Mouse (Mus musculus): Measurements from ENCODE around the gene Zyx.

The Zyx gene

DNA sequence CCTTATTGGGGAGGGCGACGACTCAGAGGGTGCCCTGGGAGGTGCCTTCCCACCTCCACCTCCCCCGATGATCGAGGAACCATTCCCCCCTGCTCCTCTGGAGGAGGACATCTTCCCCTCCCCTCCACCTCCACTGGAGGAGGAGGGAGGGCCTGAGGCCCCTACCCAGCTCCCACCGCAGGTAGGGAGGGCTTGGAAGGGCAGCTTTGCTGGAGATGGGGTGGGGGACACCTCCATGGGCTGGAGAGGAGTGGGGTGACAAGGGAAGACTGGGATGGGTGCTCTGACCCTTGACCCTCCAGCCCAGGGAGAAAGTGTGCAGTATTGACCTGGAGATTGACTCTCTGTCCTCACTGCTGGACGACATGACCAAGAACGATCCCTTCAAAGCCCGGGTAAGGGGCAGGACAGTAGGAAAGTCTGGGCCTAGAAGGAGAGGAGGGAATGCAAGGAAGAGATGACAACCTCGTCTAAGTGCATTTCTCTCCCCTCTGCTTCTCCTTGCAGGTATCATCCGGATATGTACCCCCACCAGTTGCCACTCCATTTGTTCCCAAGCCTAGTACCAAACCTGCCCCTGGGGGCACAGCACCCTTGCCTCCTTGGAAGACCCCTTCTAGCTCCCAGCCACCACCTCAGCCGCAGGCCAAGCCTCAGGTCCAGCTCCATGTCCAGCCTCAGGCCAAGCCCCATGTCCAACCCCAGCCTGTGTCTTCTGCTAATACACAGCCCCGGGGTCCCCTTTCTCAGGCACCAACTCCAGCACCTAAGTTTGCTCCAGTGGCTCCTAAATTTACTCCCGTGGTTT, 1.7 kb downstream of the Zyx start:
- no peak for DNase-seq (ENCODE audit: low read depth, low spot score)

DNA sequence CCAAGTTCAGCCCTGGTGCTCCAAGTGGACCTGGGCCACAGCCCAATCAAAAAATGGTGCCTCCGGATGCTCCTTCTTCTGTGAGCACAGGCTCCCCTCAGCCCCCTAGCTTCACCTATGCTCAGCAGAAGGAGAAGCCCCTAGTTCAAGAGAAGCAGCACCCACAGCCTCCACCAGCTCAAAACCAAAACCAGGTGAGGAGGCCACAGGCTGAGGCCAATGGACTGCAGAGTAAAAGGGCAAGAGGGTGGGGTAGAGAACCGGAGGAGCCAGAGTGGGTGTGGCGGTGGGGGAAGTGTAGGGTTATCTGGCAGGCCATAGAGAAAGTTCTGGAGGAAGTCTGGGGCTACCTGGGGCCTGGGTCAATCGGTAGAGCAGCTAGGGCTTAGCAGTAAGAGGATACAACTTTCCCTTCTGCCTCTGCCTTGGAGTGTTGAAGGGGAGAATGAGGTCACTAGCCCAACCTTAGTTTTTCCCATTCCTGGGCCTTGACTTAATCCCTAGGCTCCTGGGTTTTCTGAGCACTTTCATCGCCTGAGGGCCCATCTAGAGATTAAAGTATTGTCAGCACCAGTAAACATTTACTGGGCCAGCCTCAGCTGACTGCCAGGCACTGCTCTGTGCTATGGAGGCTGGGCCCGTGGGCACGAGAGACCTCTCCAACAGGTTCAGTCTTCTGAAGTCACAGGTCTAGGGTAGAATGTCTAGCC, 2.5 kb downstream of the Zyx start:
- no peak for DNase-seq (ENCODE audit: low read depth, low spot score)

DNA sequence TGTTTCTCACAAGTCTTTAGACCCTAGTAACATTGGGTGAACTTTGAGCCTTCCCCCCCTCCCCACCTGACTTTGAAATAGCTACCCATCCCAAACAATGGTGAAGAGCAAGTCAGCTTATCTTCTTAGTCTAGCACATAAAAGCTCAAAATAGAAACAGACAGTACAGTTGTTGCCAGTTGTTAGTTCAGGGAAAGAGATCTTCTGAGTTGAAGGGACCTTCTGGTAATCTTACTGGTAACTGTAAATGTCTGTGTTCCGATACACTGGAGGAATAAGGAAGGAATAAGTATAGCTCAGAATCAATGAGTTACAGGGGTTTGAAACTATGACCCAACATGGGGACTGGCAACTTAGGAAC, 3.0 kb downstream of the Zyx start:
- DNase-seq (ENCODE audit: low read depth, low spot score): no peak

DNA sequence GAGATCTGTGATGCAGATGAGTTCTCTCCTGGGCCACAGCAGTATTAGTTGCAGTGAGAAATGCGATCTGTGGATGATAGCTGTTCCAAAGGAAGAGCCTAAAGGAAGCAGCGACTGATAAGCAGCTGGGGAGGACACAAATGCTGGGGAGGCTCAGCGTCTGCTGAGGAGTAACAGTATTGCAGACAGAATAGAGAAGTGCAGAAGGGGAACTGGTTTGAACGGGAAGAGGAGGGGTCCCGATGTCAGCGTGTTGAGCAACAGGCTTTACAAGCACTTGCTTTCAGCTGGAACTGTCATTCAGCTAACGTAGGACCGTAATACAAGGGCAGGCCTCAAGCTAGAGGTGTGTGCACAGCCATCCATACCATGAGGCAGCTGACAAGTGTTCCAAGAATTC, 3.8 kb downstream of the Zyx start:
- DNase-seq (ENCODE audit: low read depth, low spot score): no peak

DNA sequence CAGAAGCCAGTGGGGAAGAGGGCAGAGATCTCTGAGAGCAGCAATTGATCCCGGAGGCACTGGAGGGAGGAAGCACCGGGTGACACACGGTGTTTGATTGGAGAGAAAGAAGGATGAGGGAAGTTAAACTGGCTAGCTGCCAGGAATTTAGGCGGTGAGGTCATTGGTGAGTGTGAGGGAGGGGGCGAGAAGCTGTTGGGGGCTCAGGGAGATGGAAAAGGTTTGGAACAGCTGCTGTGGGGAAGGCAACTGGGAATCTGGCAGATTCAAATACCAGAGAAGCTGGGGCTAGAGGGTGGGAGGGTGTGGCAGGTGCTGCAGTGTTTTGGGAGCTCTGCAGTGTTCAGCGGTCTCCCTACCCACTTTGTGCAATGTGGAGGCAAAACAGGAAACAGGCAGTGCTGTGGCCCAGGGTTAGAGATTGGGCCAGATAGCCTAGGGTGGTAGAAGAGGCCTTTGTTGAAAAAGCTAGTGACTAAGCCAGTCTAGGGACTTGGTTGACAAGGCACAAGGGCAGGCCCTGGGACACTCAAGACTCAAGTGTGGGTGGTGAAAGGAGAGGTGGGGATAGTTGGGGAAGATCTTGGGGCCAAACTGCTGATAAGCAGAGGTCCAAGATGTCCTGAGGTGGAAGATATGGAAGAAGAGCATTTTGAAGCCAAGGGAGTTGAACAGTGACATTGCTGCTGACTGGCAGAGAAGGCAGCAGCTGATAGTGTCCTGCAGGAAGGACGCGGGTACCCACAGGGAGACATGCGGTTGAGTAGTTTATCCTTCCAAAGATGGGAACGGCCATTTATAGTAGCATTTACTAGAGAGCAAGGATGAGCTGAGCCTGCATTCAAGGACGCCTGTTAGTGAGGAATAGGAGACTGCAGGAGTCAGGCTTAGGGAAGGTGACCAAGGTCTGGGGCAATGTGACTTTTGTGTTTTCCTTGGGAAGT, 4.9 kb downstream of the Zyx start:
- no peak for DNase-seq (ENCODE audit: low read depth, low spot score)

DNA sequence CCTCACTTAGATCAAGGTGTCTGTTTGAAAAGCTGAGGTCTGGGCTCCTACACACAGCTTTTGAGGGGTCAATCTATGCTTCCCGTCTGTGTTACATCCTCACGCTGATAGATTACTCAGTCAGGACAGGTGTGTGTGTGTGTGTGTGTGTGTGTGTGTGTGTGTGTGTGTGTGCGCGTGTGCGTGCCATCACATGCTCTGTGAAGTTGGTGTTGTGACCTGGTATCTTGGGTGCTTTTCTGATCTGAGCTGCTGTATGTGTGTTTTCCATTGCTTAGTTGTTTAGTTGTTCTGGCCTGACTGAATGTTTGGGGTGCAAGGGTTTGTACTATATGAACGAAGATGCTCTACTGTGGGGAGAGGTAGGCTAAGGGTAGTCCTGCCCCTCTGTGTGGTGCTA, 5.9 kb downstream of the Zyx start:
- no peak for DNase-seq (ENCODE audit: low read depth, low spot score)

DNA sequence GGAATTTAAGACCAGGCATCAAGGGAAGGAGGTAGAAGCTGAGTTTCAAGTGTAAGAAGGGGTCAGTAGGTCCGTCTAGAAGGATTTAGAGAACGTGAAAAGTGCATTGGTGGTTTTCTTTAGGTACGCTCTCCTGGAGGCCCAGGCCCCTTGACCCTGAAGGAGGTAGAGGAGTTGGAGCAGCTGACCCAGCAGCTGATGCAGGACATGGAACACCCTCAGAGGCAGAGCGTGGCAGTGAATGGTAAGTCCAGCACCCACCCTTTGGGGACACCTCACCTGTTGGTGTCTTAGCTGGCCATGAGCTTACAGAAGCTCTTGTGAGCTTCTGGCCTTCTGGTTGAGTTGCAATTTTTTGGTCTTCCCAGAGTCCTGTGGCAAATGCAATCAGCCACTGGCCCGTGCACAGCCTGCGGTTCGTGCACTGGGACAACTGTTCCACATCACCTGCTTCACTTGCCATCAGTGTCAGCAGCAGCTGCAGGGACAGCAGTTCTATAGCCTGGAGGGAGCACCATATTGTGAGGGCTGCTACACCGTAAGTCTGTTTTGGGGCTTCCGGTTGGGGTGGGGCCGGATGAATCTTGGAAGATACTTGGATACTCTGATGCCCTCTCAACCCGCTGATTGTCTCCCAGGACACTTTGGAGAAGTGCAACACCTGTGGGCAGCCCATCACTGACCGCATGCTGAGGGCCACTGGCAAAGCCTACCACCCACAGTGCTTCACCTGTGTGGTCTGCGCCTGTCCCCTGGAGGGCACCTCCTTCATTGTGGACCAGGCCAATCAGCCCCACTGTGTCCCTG, 6.6 kb downstream of the Zyx start:
- no peak for DNase-seq (ENCODE audit: low read depth, low spot score)

DNA sequence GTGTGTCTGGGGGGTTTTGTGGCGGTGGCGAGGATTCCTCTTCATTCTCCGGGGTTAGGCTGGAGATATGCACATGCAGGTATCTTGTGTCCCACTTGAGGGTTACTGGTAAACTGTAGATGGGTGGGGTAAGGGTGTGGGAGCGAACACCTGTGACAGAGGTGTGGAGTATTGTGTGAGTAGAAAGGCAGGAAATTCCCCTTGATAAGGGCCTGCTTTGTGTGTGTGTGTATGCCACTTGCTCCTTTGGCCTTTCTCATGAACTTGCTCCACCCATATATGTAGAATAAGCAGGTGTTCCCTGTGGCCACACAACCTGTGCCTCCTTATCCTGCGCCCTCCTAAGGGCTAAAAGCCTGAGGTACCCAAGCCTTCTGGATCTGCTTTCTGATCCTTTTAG, 7.5 kb downstream of the Zyx start:
- no peak for DNase-seq (ENCODE audit: low read depth, low spot score)

DNA sequence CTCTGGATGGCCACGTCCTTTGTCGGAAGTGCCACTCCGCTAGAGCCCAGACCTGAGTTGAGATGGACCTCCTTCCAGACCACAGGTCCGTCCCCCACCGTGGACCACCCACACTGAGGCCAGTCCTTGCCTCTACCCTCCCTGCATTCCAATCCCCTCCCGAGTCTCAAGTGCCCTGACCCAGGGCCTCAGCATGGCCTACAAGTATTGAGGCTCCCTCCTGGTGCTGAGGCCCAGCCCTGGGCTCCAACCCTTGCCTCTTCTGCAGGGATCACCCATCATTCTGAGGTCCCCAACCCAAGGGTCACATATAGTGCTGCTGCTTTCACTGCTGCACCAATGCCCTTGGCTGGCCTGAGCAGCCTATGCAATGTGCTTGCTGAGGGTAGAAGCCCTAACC, 8.5 kb downstream of the Zyx start:
- no peak for DNase-seq (ENCODE audit: low read depth, low spot score)

DNA sequence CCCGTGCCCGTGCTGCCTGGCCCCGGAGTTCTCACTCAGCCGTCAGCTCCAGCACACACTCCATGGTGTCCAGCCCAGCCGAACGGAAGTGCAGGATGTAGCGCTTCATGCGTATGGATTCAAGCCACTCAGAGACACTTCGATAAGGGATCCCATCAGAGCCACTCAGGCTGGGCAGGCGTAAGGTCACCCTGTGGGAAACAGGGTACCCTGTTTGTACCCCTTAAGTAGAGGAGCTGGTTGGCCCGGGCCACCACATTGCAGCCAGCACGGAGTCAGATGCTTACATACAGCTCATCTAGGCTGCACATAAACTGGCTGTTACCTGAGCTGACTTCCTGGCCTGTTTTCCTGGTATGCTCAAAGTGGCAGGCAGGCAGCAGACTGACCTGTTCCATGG, 9.5 kb downstream of the Zyx start:
- no peak for DNase-seq (ENCODE audit: low read depth, low spot score)

DNA sequence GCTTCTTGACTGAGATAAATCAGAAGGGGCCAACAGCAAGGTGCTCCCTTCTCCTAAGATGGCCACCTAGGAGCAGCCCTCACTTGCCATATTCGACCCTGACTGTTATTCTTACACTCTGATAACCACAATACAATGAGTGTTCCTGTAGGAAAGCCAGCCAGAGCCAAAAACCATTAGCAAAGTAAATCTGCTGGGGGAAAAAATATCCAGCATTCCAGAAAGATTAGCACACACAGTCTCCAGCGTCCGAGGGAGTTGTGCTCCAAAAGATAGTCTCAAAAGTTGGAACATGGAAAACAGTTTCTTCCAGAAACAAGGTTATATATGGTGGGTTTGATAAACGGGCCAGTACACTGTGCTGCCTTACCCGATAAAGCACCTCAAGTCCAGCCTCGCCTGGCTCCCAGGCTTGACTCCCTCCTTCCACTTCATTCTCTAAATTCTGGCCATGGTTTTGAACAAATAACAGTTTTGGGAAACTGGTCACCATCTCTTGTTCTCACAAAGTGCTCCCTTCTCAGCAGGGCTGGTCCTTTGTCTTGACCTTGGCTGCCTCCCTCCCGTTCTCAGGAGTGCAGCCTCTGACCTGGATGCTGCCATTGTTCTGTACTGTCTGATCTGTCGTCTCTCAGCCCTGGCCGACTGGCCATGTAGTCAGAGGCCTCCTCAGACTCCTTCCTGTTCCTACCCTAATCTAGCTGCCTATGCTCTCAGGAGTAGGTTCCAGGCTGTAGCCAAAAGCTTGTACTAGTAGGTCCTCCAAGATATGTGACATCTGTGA, 10.1 kb downstream of the Zyx start:
- DNase-seq (ENCODE audit: low read depth, low spot score): no peak

DNA sequence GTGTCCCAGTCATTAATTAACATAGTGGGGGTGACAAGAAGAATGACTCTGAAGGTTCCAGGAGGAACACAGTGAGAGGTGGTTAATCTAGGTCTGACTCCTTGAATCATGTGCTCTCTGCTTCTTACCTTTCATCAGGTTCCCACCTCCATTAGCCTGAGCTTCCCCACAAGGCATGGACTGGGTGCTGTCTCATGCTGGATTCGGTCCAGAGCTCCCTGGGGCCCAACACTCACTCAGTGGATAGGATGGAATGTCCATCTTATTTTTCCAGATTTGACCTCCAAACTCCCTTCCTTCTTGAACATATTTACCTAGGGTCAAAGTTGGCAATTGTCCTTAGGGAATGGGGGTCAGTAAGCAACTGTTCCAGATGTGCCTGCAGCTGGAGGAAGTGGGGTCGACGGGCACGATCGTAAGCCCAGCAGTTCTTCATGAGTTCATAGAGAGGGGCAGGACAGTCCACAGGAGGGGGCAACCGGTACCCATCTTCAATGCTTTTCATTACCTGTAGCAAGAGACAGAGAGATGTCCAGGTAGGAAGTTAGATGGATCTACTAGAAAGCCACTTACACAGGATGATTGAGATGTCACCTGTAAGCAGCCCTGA, 10.9 kb downstream of the Zyx start:
- no peak for DNase-seq (ENCODE audit: low read depth, low spot score)

DNA sequence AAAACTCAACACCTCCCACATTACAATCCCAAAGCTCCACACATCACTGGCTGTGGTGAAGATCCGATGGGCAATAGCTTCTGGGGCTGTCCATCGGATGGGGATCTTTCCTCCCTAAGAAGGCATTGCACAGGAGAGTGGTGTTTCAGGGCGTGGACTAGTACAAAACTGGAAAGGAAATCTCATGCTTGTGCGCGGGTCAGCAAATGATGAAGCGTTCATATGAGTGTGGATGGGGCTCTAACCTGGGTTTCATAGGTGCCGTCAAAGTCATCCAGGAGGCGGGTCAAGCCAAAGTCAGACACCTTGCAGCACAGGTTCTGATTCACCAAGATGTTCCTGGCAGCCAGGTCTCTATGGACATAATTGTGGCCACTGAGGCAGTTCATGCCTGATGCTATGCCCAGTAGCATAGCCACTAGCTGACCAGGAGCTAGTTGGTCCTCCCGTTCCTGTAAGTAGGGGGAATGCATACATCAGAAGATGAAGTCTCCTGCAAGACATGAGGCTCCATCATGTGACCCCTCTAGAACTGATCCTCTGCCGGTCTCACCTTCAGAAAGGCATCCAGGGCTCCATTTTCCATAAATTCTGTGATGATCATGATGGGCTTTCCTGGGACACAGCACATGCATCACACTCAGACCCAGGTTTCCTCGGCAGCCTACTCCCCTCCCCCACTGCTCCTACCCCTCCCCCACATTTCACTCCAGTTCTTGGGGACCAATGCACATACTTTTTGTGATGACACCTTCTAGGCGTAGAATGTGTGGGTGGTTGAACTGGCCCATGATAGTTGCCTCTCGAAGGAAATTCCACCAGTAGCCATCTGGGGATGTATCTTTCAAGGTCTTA, 11.8 kb downstream of the Zyx start:
- DNase-seq (ENCODE audit: low read depth, low spot score): no peak

DNA sequence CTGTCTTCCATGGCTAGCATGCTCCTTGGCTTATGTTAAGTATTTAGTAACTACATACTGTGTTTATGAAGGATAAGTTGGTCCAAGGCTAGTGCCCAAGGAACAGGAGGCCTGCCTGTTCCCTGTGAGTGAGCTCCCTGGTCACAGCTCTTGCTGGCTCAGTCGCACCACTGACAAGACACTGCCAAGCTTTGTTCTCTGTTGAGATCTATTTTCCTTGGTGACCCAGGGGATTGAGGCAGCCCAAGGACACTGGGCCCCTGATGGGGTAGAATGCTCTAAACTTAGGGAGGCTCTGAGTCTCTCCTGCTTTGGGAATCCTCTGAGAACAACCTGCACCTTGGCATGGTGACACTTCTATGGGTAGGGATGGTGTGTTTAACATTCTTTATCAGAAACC, 12.6 kb downstream of the Zyx start:
- DNase-seq (ENCODE audit: low read depth, low spot score): no peak

DNA sequence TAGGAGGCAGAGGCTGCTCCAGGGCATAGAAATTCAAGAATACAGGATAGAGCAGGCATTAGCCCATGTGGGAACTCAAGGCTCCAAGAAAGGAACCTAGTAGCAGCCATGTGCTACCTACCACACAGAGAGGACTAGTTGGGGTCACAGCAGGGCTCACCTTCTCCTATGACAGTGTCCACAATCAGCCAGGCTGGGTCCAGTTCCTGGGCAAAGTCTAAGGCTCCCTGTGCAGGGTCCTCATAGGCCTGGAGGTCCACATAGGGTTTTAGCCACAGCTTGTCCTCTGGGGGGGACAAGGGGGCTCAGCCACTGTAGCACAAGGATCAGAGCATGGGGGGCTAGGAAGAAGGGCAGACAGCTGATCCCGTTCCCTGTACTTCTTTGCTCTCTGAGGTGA, 13.1 kb downstream of the Zyx start:
- DNase-seq (ENCODE audit: low read depth, low spot score): no peak

DNA sequence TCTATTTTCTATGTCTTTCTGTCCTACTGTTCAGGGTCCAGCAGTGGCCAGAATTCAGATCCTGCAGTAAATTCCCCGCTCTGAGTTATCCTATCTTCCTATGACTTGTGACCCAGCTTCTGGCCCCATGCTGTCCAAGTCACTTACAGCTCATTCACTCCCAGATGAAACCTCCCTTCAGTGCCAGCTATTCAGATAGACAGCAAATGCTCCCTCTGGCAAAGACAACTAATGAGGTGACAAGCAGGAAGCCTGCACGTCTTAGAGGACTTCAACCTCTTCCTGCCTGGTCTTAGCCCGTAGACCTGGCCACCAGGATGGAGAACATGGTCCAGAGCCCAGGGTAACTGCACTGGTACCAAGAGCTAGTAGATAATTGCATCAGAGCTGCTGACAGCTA, 13.5 kb downstream of the Zyx start:
- DNase-seq (ENCODE audit: low read depth, low spot score): no peak

DNA sequence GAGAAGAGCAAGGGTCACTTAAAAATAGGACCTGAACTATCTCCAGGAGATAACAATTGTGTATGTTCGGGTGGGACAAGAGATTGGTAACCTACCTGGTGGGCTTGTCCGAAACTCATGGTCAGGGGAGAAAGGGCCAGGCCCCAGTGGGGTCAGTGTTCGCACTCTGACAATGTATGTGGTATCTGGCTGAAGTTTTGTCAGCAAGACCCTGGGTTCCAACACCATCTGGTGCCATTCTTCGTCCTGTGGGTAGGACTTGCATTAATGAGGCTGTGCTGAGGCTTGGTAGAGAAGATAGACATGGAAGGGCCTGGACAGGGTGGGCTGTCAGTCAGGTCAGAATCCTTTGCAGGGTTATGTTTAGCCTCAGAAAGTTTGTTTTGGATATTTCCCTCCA, 14.6 kb downstream of the Zyx start:
- no peak for DNase-seq (ENCODE audit: low read depth, low spot score)

DNA sequence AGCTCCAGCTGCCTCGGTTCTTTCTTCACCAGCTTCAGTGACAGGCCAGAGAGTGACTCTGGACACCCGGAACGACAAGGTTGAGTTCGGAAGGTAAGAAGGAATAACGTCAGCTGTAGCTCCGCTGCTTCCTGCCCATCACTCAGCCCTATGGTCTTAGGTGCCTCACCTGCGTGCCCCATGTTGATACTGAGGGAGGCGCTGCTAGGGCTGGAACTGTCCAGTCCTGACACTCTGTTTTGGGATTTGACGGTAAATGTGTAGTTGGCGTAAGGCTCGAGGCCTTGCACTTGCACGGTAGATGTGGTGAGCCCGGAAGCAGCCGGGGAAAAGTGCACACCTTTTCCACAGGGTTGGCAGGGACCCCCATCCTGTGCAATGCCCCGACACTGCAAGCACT, 15.2 kb downstream of the Zyx start:
- no peak for DNase-seq (ENCODE audit: low read depth, low spot score)

DNA sequence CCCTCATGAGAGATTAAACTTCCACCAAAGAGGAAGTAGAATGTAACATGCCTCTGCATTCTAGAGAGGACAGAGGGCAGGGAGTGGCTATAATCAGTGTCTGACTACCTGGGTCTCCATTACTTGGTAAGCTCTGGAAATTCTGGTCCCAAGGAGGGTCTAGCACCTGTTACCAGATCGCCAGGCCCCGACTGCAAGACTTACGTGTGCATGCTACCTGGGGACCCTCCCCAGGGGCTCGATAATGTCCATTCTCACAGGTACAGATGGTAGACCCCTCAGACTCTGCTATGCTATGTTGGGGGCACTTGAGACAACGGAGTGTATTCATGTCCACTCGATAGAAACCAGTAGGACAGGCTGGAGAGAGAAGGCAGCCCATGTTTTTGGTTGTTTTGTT, 15.8 kb downstream of the Zyx start:
- no peak for DNase-seq (ENCODE audit: low read depth, low spot score)
